Mouse (Mus musculus) CH12.LX (cell line): Measurements from ENCODE around the gene Ropn1. TPM values are rescaled to one million over a fixed set of nuclear protein-coding genes. Genes with fewer than 3 reads are reported as not detected.

Experiments used
- DNase-seq: peaks from one replicate; pipeline ENCODE4 v3.0.0-alpha.2; 2013; ENCODE audit errors: extremely low read depth
- H3K27ac ChIP-seq: 2 replicates; pipeline ENCODE4 v1.5.1; 2012; ENCODE audit warnings: low read depth, mild to moderate bottlenecking, control low read depth, moderate library complexity; ENCODE audit not compliant: insufficient read depth
- H3K27me3 ChIP-seq: replicated peaks from 2 replicates; pipeline ENCODE3; 2012; ENCODE audit warnings: inconsistent platforms
- H3K36me3 ChIP-seq, 2 experiments: replicated peaks in 1 of 2; 2 replicates each; pipeline versions ENCODE3 to v1.6.1; 2012; ENCODE audit warnings: inconsistent platforms in 1 of 2, low read length in 1 of 2, mild to moderate bottlenecking in 1 of 2, mixed read lengths in 1 of 2, moderate library complexity in 1 of 2; ENCODE audit not compliant: control insufficient read depth in 1 of 2, insufficient read depth in 1 of 2
- H3K4me1 ChIP-seq, 2 experiments: 2 replicates each; pipeline ENCODE4 v1.6.1; 2012; ENCODE audit warnings: inconsistent platforms in 1 of 2, moderate library complexity in 1 of 2; ENCODE audit not compliant: insufficient read depth in 2 of 2, control insufficient read depth in 1 of 2
- H3K4me2 ChIP-seq: 2 replicates; pipeline ENCODE4 v1.6.1; 2012; ENCODE audit warnings: low read depth, mild to moderate bottlenecking, control low read depth; ENCODE audit not compliant: poor library complexity, insufficient read depth, severe bottlenecking
- H3K4me3 ChIP-seq, 3 experiments: fragments of 150-350 bp in 1 of 3; sonication (generic) in 1 of 3; replicated peaks in 1 of 3; 2 replicates each; pipeline versions ENCODE3 to v1.5.1; 2011 to 2012; ENCODE audit warnings: low read depth in 2 of 3, low read length in 2 of 3, mild to moderate bottlenecking in 2 of 3, moderate library complexity in 2 of 3, control low read depth in 1 of 3, improper control_type of control experiment in 1 of 3, inconsistent platforms in 1 of 3, mixed read lengths in 1 of 3; ENCODE audit not compliant: poor library complexity in 1 of 3
- H3K79me2 ChIP-seq: replicated peaks from 2 replicates; pipeline ENCODE4 v1.6.1; 2012; ENCODE audit warnings: mild to moderate bottlenecking, moderate library complexity; ENCODE audit not compliant: control insufficient read depth, poor library complexity, insufficient read depth, severe bottlenecking; ENCODE audit errors: extremely low read depth
- H3K9ac ChIP-seq: 2 replicates; pipeline ENCODE4 v1.6.1; 2012; ENCODE audit warnings: low read depth, mild to moderate bottlenecking, control low read depth, moderate library complexity; ENCODE audit not compliant: insufficient read depth
- H3K9me3 ChIP-seq: replicated peaks from 2 replicates; pipeline ENCODE3; 2012; ENCODE audit warnings: low read length, inconsistent platforms, mixed read lengths
- CHD2 ChIP-seq: IDR thresholded peaks from 2 replicates; pipeline ENCODE4 v1.6.1; 2011; ENCODE audit warnings: low read length, improper control_type of control experiment
- ELF1 ChIP-seq: IDR thresholded peaks from 2 replicates; pipeline ENCODE4 v1.6.1; 2014; ENCODE audit warnings: low read depth, mild to moderate bottlenecking, inconsistent platforms, low read length, improper control_type of control experiment
- EP300 ChIP-seq: IDR thresholded peaks from 2 replicates; pipeline ENCODE4 v1.6.1; 2011; ENCODE audit warnings: low read length, improper control_type of control experiment
- HCFC1 ChIP-seq: IDR thresholded peaks from 2 replicates; pipeline ENCODE4 v1.6.1; 2012; ENCODE audit warnings: low read depth, mild to moderate bottlenecking, inconsistent platforms, low read length, improper control_type of control experiment
- IRF4 ChIP-seq: IDR thresholded peaks from 2 replicates; pipeline ENCODE4 v1.6.1; 2014; ENCODE audit warnings: low read depth, mild to moderate bottlenecking, inconsistent platforms, low read length, improper control_type of control experiment
- JUND ChIP-seq: conservative IDR thresholded peaks from 2 replicates; pipeline ENCODE4 v1.6.1; 2011; ENCODE audit warnings: low read depth, low read length, improper control_type of control experiment
- MAX ChIP-seq: IDR thresholded peaks from 2 replicates; pipeline ENCODE4 v1.6.1; 2011; ENCODE audit warnings: low read length, improper control_type of control experiment
- MAZ ChIP-seq: IDR thresholded peaks from 2 replicates; pipeline ENCODE4 v1.6.1; 2012; ENCODE audit warnings: low read depth, mild to moderate bottlenecking, inconsistent platforms, low read length, improper control_type of control experiment, moderate library complexity
- MYC ChIP-seq: IDR thresholded peaks from 2 replicates; pipeline ENCODE4 v1.6.1; 2011; ENCODE audit warnings: low read depth, mild to moderate bottlenecking, improper control_type of control experiment, low read length
- NRF1 ChIP-seq: IDR thresholded peaks from 2 replicates; pipeline ENCODE4 v1.6.1; 2014; ENCODE audit warnings: low read depth, mild to moderate bottlenecking, inconsistent platforms, low read length, improper control_type of control experiment, moderate library complexity
- PAX5 ChIP-seq: IDR thresholded peaks from 2 replicates; pipeline ENCODE4 v1.6.1; 2012; ENCODE audit warnings: low read length, inconsistent platforms, mixed read lengths
- POLR2A ChIP-seq: IDR thresholded peaks from 2 replicates; pipeline ENCODE4 v1.6.1; 2011; ENCODE audit warnings: low read depth, mild to moderate bottlenecking, improper control_type of control experiment, low read length
- POLR2AphosphoS2 ChIP-seq: IDR thresholded peaks from 2 replicates; pipeline ENCODE4 v1.6.1; 2011; ENCODE audit warnings: low read depth, low read length, improper control_type of control experiment
- RCOR1 ChIP-seq: conservative IDR thresholded peaks from 2 replicates; pipeline ENCODE4 v1.6.1; 2012; ENCODE audit warnings: low read depth, mild to moderate bottlenecking, inconsistent platforms, low read length, improper control_type of control experiment
- SMC3 ChIP-seq: IDR thresholded peaks from 2 replicates; pipeline ENCODE4 v1.6.1; 2011; ENCODE audit warnings: low read depth, low read length, improper control_type of control experiment
- TBP ChIP-seq: conservative IDR thresholded peaks from 2 replicates; pipeline ENCODE4 v1.6.1; 2011; ENCODE audit warnings: low read depth, low read length, improper control_type of control experiment
- USF1 ChIP-seq: IDR thresholded peaks from 2 replicates; pipeline ENCODE4 v1.6.1; 2014; ENCODE audit warnings: low read depth, mild to moderate bottlenecking, inconsistent platforms, low read length, improper control_type of control experiment
- USF2 ChIP-seq: conservative IDR thresholded peaks from 2 replicates; pipeline ENCODE4 v1.6.1; 2011; ENCODE audit warnings: low read depth, low read length, improper control_type of control experiment
- ZC3H11A ChIP-seq: IDR thresholded peaks from 2 replicates; pipeline ENCODE4 v1.6.1; 2012; ENCODE audit warnings: low read depth, mild to moderate bottlenecking, inconsistent platforms, low read length, improper control_type of control experiment
- ZKSCAN1 ChIP-seq: IDR thresholded peaks from 2 replicates; pipeline ENCODE4 v1.6.1; 2012; ENCODE audit warnings: low read depth, inconsistent platforms, low read length, improper control_type of control experiment, borderline replicate concordance
- dilution Hi-C: fragments of 300-500 bp; cut with MboI; formaldehyde crosslinking; loops from 2 replicates; pipeline ENCODE4 v1.14.3; 2020; ENCODE audit warnings: low sequenced_read_pairs; ENCODE audit not compliant: extremely low pct_unique_long_range_greater_than_20kb, extremely low pct_ligation_motif_present
- in situ Hi-C: fragments of 300-500 bp; cut with MboI; formaldehyde crosslinking; loops from 3 replicates; pipeline ENCODE4 v1.14.3; 2019; ENCODE audit warnings: low sequenced_read_pairs, low pct_ligation_motif_present, low pct_unique_long_range_greater_than_20kb, mixed read lengths
- polyA plus RNA-seq: library from polyadenylated mRNA; unstranded; fragments of >175 nt; gene quantifications from 2 replicates; pipeline ENCODE4 v1.2.1, GENCODE M21; 2012; ENCODE audit warnings: low read depth; ENCODE audit not compliant: insufficient read length
- total RNA-seq, 2 experiments: library from RNA; depleted of rRNA; stranded (reverse); fragments of 300-350 nt in 1 of 2; fragments of >200 nt in 1 of 2; gene quantifications; 2 replicates each; pipeline ENCODE4 v1.2.3; 2012 to 2014

Ropn1 gene
- total RNA-seq (2012; rRNA removed) (not detected in 2 replicates), total RNA-seq (2014; rRNA removed) (not detected in 2 replicates), polyA plus RNA-seq (not detected in 2 replicates)

GRCm38 (mm10) chr16:34649621-34650020 is at the start of gene Ropn1:
Gene Ropn1, plus strand, starts transcription at chr16:34649921.
- no peak for DNase-seq
- in situ Hi-C loops (no loop called here), dilution Hi-C loops (no loop called here)
- H3K4me3 ChIP-seq = no peak within 1 kb of the TSS
- no peaks in the 10 kb centered on the region for H3K9me3 ChIP-seq
- H3K79me2 ChIP-seq = no peaks in the 10 kb centered on the region
- H3K36me3 ChIP-seq = no peaks in the 10 kb centered on the region
- peaks cover 85% of the 10 kb centered on the region for H3K27me3 ChIP-seq
- H3K9ac ChIP-seq = no peak within 1 kb of the TSS
- TF ChIP-seq MAX (no peak), POLR2AphosphoS2 (no peak), EP300 (no peak), PAX5 (no peak), HCFC1 (no peak), ZC3H11A (no peak)
- H3K4me2 ChIP-seq = no peak within 1 kb of the TSS
- H3K4me1 ChIP-seq = no peaks in the 10 kb centered on the region
- H3K27ac ChIP-seq = no peak within 1 kb of the TSS

- dilution Hi-C loops = no loop called here
- no peak for TF ChIP-seq MAZ
- TF ChIP-seq USF1 = no peak
- no peak for TF ChIP-seq EP300
- no peak for TF ChIP-seq IRF4
- no peak for TF ChIP-seq ZKSCAN1
- no peak for TF ChIP-seq MYC
- no peak for TF ChIP-seq POLR2A
- TF ChIP-seq JUND = no peak
- no peak for TF ChIP-seq MAX
- TF ChIP-seq HCFC1 = no peak
- TF ChIP-seq SMC3 = no peak
- no peak for TF ChIP-seq USF2
- TF ChIP-seq ELF1 = no peak
- TF ChIP-seq NRF1 = no peak
- TF ChIP-seq CHD2 = no peak
- TF ChIP-seq RCOR1 = no peak
- TF ChIP-seq TBP = no peak
- TF ChIP-seq PAX5 = no peak
- TF ChIP-seq, all 38 proteins: peak for 0
- no peak overlapping the region for H3K9ac ChIP-seq
- no peaks in the 10 kb centered on the region for H3K36me3 ChIP-seq
- H3K4me3 ChIP-seq = no peak overlapping the region
- no peaks in the 10 kb centered on the region for H3K79me2 ChIP-seq
- no peak for DNase-seq
- H3K4me1 ChIP-seq = no peaks in the 10 kb centered on the region
- peaks cover 2% of the 10 kb centered on the region for H3K9me3 ChIP-seq
- no peak overlapping the region for H3K27ac ChIP-seq
- H3K4me2 ChIP-seq = no peak overlapping the region
- peaks cover 73% of the 10 kb centered on the region for H3K27me3 ChIP-seq
- in situ Hi-C loops = no loop called here
Observed at GRCm38 (mm10) chr16:34601954-34602353, 47.8 kb upstream of the Ropn1 start.
